Mouse (Mus musculus) liver, embryonic 14.5 days (tissue): ENCODE results near the gene Gm11562. TPM values are rescaled to one million over a fixed set of nuclear protein-coding genes. Genes with fewer than 3 reads are reported as not detected.

Experiments used
- ATAC-seq: fragments of 200-750 bp; cut with Nextera tagmentation; 2 replicates; pipeline ENCODE4 v1.8.0; 2017; ENCODE audit warnings: moderate number of reproducible peaks, mild to moderate bottlenecking, moderate library complexity; ENCODE audit not compliant: insufficient read depth
- DNase-seq, 3 experiments: peaks; one replicate each; pipeline ENCODE4 v3.0.0-alpha.2; 2012 to 2013; ENCODE audit warnings: low read depth in 3 of 3, low spot score in 3 of 3
- H3K27ac ChIP-seq: fragments of 300-500 bp; sonication (generic); 2 replicates; pipeline ENCODE4 v1.5.1; 2014; ENCODE audit warnings: moderate library complexity, mild to moderate bottlenecking, control low read depth, inconsistent platforms
- H3K27me3 ChIP-seq: fragments of 300-500 bp; sonication (generic); 2 replicates; pipeline ENCODE4 v1.6.1; 2014; ENCODE audit warnings: mild to moderate bottlenecking, low read length, moderate library complexity; ENCODE audit not compliant: control insufficient read depth, insufficient read depth
- H3K36me3 ChIP-seq: fragments of 300-500 bp; sonication (generic); replicated peaks from 2 replicates; pipeline ENCODE4 v1.6.1; 2014; ENCODE audit warnings: low read depth; ENCODE audit not compliant: control insufficient read depth, insufficient read depth
- H3K4me1 ChIP-seq, 2 experiments: fragments of 200-500 bp in 1 of 2; fragments of 300-500 bp in 1 of 2; sonication (generic) in 1 of 2; replicated peaks; 2 replicates each; pipeline ENCODE4 v1.6.1; 2012 to 2014; ENCODE audit warnings: antibody characterized with exemption in 1 of 2, inconsistent platforms in 1 of 2, low read length in 1 of 2; ENCODE audit not compliant: control insufficient read depth in 2 of 2, insufficient read depth in 2 of 2
- H3K4me2 ChIP-seq: fragments of 300-500 bp; sonication (generic); 2 replicates; pipeline ENCODE4 v1.6.1; 2014; ENCODE audit warnings: low read depth, mild to moderate bottlenecking, control low read depth, moderate library complexity
- H3K4me3 ChIP-seq, 2 experiments: fragments of 200-500 bp in 1 of 2; fragments of 300-500 bp in 1 of 2; sonication (generic) in 1 of 2; 2 replicates each; pipeline ENCODE4 v1.5.1; 2012 to 2014; ENCODE audit warnings: low read depth in 2 of 2, low read length in 2 of 2, mild to moderate bottlenecking in 2 of 2, control low read depth in 1 of 2, inconsistent platforms in 1 of 2, moderate library complexity in 1 of 2; ENCODE audit not compliant: insufficient read depth in 1 of 2
- H3K9ac ChIP-seq: fragments of 300-500 bp; sonication (generic); replicated peaks from 2 replicates; pipeline ENCODE4 v1.6.1; 2014; ENCODE audit warnings: mild to moderate bottlenecking, control low read depth, moderate library complexity
- H3K9me3 ChIP-seq: fragments of 300-500 bp; sonication (generic); 2 replicates; pipeline ENCODE4 v1.6.1; 2016; ENCODE audit warnings: low read length, mixed read lengths; ENCODE audit not compliant: control insufficient read depth
- CTCF ChIP-seq: IDR thresholded peaks from 2 replicates; pipeline ENCODE4 v1.5.1; 2016; ENCODE audit warnings: antibody characterized with exemption, low read depth, control low read depth
- EP300 ChIP-seq: IDR thresholded peaks from 2 replicates; pipeline ENCODE4 v1.6.1; 2016; ENCODE audit warnings: antibody characterized with exemption, low read depth
- WGBS: fragments of 180-500 bp; shearing (Covaris S2); extraction: QIAGEN DNeasy Blood & Tissue Kit; methylation state at CpG from one replicate; pipeline ENCODE4 v1.1.7; 2014; ENCODE audit not compliant: insufficient replicate concordance; 5-methylcytosine and 5-hydroxymethylcytosine counted together
- polyA plus RNA-seq, 2 experiments: library from polyadenylated mRNA; depleted of rRNA in 1 of 2; stranded (reverse) in 1 of 2; unstranded in 1 of 2; fragments of >200 nt; fragmentation: Nextera tagmentation in 1 of 2; extraction: Ambion mirVana in 1 of 2; gene quantifications; 2 replicates each; pipeline versions ENCODE4 v1.2.1 to v1.2.3; 2012 to 2014

Gene Gm11562
- polyA plus RNA-seq, 2 experiments = not detected

DNA sequence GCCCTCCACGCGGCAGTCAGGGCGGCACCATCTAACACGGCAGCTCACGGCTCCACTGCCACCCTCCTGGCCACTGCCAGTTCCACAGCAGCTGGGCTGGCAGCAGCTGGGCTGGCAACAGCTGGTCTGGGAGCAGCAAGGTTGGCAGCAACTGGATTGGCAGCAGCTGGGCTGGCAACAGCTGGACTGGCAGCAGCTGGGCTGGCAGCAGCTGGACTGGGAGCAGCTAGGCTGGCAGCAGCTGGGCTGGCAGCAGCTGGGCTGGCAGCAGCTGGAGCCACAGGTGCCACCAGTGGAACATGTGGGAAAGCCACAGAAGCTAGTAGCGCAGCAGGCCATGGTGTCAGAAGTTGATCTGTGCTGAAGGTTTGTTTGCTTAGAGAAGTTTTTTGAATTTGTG is 29.3 kb downstream of the Gm11562 start, which contains the start of gene Krtap1-3:
Gene Krtap1-3, minus strand, starts transcription at position 359 of the 400 bp plus-strand sequence.
- no peak for ATAC-seq
- DNase-seq = no peak

DNA sequence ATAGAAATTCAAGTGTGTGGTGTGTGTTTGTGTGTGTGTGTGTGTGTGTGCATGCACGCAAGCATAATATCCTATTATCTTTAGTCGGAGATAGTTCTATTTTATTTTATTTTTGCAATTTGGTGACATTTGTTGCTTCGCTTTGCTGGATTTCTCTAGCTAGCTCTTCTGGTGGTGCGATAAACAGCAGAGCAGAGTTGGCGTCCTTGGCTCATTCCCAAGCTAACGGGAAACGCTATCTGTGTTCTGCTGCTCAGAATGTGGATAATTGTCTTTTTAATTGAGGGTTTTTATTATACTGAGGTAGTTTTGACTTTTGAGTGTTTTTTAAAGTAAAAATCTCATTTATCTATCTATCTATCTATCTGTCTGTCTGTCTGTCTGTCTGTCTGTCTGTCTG is 35.1 kb downstream of the Gm11562 start:
- DNase-seq = no peak
- Histone ChIP-seq H3K4me1 (no peaks in the 10 kb centered on the region), H3K9me3 (no peaks in the 10 kb centered on the region), H3K27me3 (no peaks in the 10 kb centered on the region), H3K36me3 (no peaks in the 10 kb centered on the region), H3K9ac (no peak overlapping the region), H3K4me3 (no peak overlapping the region), H3K27ac (no peak overlapping the region), H3K4me2 (no peak overlapping the region)
- WGBS = 77% methylated on average over 7 of the region's 7 CpGs
- TF ChIP-seq EP300 = no peak
- TF ChIP-seq CTCF = no peak
- ATAC-seq = no peak

More for the DNA sequence above, 29.3 kb downstream of the Gm11562 start, which contains the start of gene Krtap1-3:
- Histone ChIP-seq H3K27ac (no peak within 1 kb of the TSS), H3K36me3 (no peaks in the 10 kb centered on the region), H3K9ac (no peak within 1 kb of the TSS), H3K4me1 (no peaks in the 10 kb centered on the region), H3K27me3 (no peaks in the 10 kb centered on the region), H3K9me3 (no peaks in the 10 kb centered on the region), H3K4me2 (no peak within 1 kb of the TSS), H3K4me3 (no peak within 1 kb of the TSS)
- TF ChIP-seq CTCF (no peak), EP300 (no peak)
- WGBS = 77% methylated on average over 6 of the region's 6 CpGs

DNA sequence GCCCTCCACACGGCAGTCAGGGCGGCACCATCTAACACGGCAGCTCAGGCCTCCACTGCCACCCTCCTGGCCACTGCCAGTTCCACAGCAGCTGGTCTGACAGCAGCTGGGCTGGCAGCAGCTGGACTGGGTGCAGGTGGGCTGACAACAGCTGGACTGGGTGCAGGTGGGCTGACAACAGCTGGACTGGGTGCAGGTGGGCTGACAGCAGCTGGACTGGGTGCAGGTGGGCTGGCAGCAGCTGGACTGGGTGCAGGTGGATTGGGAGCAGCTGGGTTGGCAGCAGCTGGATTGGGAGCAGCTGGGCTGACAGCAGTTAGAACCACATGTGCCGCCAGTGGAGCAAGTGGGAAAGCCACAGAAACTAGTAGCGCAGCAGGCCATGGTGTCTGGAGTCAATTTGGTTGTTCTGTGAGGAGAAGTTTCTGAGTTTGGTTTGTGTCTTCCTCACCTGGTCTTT is 37.0 kb downstream of the Gm11562 start, which contains the start of gene Krtap1-4:
Gene Krtap1-4, minus strand, starts transcription at position 410 of the 460 bp plus-strand sequence.
- H3K36me3 ChIP-seq = no peaks in the 10 kb centered on the region
- no peaks in the 10 kb centered on the region for H3K4me1 ChIP-seq
- no peaks in the 10 kb centered on the region for H3K9me3 ChIP-seq
- no peak within 1 kb of the TSS for H3K4me3 ChIP-seq
- no peak within 1 kb of the TSS for H3K27ac ChIP-seq
- no peak for DNase-seq
- WGBS = 64% methylated on average over 5 of the region's 5 CpGs
- TF ChIP-seq CTCF (no peak), EP300 (no peak)
- no peak for ATAC-seq
- H3K4me2 ChIP-seq = no peak within 1 kb of the TSS
- no peaks in the 10 kb centered on the region for H3K27me3 ChIP-seq
- no peak within 1 kb of the TSS for H3K9ac ChIP-seq

DNA sequence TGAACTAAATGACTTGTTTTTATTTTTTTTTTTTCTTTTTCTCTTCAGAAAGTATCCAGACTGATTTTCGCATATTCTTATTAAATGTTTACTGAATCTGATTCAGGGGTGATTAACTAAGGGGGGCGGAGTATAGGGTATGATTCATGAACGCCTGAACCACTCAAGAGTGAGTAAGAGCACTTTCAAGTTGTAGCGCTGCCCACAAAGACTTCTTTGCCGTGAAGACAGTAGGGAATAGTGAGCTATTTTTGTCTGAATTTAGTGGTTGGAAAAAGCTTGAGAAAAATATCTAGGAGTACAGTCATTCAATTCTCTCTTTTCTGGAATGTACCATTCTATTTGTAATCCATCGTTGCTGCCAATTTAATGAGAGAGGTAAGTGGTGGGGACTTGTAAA is 38.7 kb downstream of the Gm11562 start:
- H3K4me3 ChIP-seq = no peak overlapping the region
- H3K9me3 ChIP-seq = no peaks in the 10 kb centered on the region
- DNase-seq (no peak), ATAC-seq (no peak)
- H3K27ac ChIP-seq = no peak overlapping the region
- H3K36me3 ChIP-seq = no peaks in the 10 kb centered on the region
- no peaks in the 10 kb centered on the region for H3K27me3 ChIP-seq
- no peak overlapping the region for H3K4me2 ChIP-seq
- WGBS = 64% methylated on average over 6 of the region's 6 CpGs
- TF ChIP-seq EP300 (no peak), CTCF (no peak)
- H3K9ac ChIP-seq = no peak overlapping the region
- no peaks in the 10 kb centered on the region for H3K4me1 ChIP-seq

- Histone ChIP-seq H3K4me2 (no peak overlapping the region), H3K4me3 (no peak overlapping the region), H3K4me1 (no peaks in the 10 kb centered on the region), H3K36me3 (no peaks in the 10 kb centered on the region), H3K27ac (no peak overlapping the region), H3K9me3 (no peaks in the 10 kb centered on the region), H3K27me3 (no peaks in the 10 kb centered on the region), H3K9ac (no peak overlapping the region)
- no peak for ATAC-seq
- WGBS = 74% methylated on average over 5 of the region's 5 CpGs
- DNase-seq = no peak
- TF ChIP-seq EP300 (no peak), CTCF (no peak)
Measured at GRCm38 (mm10) chr11:99581051-99581450, 39.2 kb downstream of the Gm11562 start.
